Comparison of ENCODE assay signal across 19 mouse cellular contexts in the genomic region with DNA sequence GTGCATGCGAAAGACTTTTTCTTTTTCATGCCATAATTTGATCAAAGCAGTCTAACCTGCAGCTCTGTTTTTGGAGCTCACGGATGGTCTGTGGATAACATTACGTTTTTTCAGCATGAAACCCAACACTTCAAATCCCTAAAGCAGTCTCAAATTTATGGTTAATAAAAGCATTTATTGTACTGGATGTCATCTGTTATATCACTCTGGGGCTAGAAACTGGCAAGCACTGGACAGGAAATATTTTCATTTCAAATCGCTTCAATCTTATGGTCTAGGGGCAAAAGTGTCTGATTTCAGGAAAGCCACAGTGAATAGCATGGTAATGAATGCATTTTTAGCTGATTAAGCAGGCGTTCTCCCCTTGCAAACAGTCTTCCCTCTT. TPM values are rescaled to one million over a fixed set of nuclear protein-coding genes. Genes with fewer than 3 reads are reported as not detected.
A peak's percentile ranks its signal among the peaks of the same experiment; 100 is the strongest.
DNase-seq lines count a peak whose midpoint lies in the region; ATAC-seq and TF ChIP-seq lines count a peak whose summit lies in the region.
"Had no signal": no experiment of that assay in that cellular context is flagged by ENCODE, and none has a peak within 500 bp of the region (broad histone marks: within the 10 kb centered on the region; RNA-seq: fewer than 3 reads in every experiment).

No protein-coding gene starts in this region.

- H3K9me3 ChIP-seq in heart, embryonic 10.5 days: no peaks in the 10 kb centered on the region
- H3K9me3 ChIP-seq in forebrain, embryonic 12.5 days: no peaks in the 10 kb centered on the region
- no peaks in the 10 kb centered on the region for H3K9me3 ChIP-seq in limb, embryonic 10.5 days (replicated peaks)
- no peaks in the 10 kb centered on the region for H3K9me3 ChIP-seq in midbrain, postnatal 0 days (ENCODE audit: low read length)

- no peak for ATAC-seq in forebrain, embryonic 12.5 days (ENCODE audit: low FRiP score)
- ATAC-seq in midbrain, postnatal 0 days (ENCODE audit: low FRiP score): no peak

- WGBS in heart, embryonic 10.5 days: 71% methylated on average over 5 of the region's 5 CpGs
- 31% methylated on average over 5 of the region's 5 CpGs for WGBS in forebrain, embryonic 12.5 days
- 55% methylated on average over 5 of the region's 5 CpGs for WGBS in limb, embryonic 10.5 days
- WGBS in midbrain, postnatal 0 days: 34% methylated on average over 5 of the region's 5 CpGs

- peaks cover 43% of the 10 kb centered on the region for H3K4me1 ChIP-seq in heart, embryonic 10.5 days
- peaks cover 45% of the 10 kb centered on the region for H3K4me1 ChIP-seq in forebrain, embryonic 12.5 days
- H3K4me1 ChIP-seq in limb, embryonic 10.5 days: peaks cover 87% of the 10 kb centered on the region
- peaks cover 8% of the 10 kb centered on the region for H3K4me1 ChIP-seq in midbrain, postnatal 0 days (ENCODE audit: insufficient read depth, low read length)

- no peak for TF ChIP-seq CTCF in midbrain, postnatal 0 days (IDR thresholded peaks at IDR 0.05)

- DNase-seq in heart, embryonic 10.5 days (ENCODE audit: low spot score): no peak
- DNase-seq in heart, postnatal 4 days: no peak
- no peak for DNase-seq in limb, embryonic 10.5 days (ENCODE audit: low spot score)
- DNase-seq in midbrain, postnatal 0 days (ENCODE audit: low spot score): no peak
- DNase-seq in urinary bladder, adult 18-20 months (ENCODE audit: low spot score in 2 of 2): no peak
- no peak for DNase-seq in natural killer cell, adult 2 months (ENCODE audit: low spot score in 2 of 2)
- DNase-seq in cerebellum, adult 9-11 months: no peak
- DNase-seq: adrenal gland, adult 2 months; cerebellum, adult 11 months; gastrocnemius, postnatal 14 days; kidney, adult 9 months had no signal

- H3K27ac ChIP-seq in heart, embryonic 10.5 days: peak overlapping the region; percentile 42; the same call in 1 of the 2 replicates
- peak overlapping the region; percentile 87 for H3K27ac ChIP-seq in forebrain, embryonic 12.5 days
- H3K27ac ChIP-seq in limb, embryonic 10.5 days: peak overlapping the region; percentile 87
- peak overlapping the region; percentile 55; the same call in 1 of the 2 replicates for H3K27ac ChIP-seq in midbrain, postnatal 0 days (ENCODE audit: low read depth, low read length)
- H3K27ac ChIP-seq: liver, embryonic 14.5 days; macrophage had no signal

- H3K4me2 ChIP-seq in forebrain, embryonic 12.5 days: peak overlapping the region; percentile 30
- H3K4me2 ChIP-seq in midbrain, postnatal 0 days (ENCODE audit: low read depth, low read length, poor library complexity, severe bottlenecking): no peak overlapping the region

- no peaks in the 10 kb centered on the region for H3K27me3 ChIP-seq in heart, embryonic 10.5 days (ENCODE audit: insufficient read depth, poor library complexity, severe bottlenecking)
- H3K27me3 ChIP-seq in forebrain, embryonic 12.5 days: 0 out of 2 replicates have a peak, but pooled peaks cover 4% of the 10 kb centered on the region
- H3K27me3 ChIP-seq in limb, embryonic 10.5 days (ENCODE audit: low read depth, poor library complexity, severe bottlenecking): no peaks in the 10 kb centered on the region
- H3K27me3 ChIP-seq in midbrain, postnatal 0 days (ENCODE audit: insufficient read depth, low read length): no peaks in the 10 kb centered on the region; the same call in 1 of the 2 replicates

- H3K9ac ChIP-seq in forebrain, embryonic 12.5 days: no peak overlapping the region
- H3K9ac ChIP-seq in midbrain, postnatal 0 days (replicated peaks; ENCODE audit: low read length, poor library complexity, severe bottlenecking): no peak overlapping the region
- H3K9ac ChIP-seq: liver, embryonic 14.5 days had no signal

- no peaks in the 10 kb centered on the region for H3K36me3 ChIP-seq in heart, embryonic 10.5 days
- no peaks in the 10 kb centered on the region for H3K36me3 ChIP-seq in forebrain, embryonic 12.5 days (replicated peaks)
- H3K36me3 ChIP-seq in limb, embryonic 10.5 days: peaks cover 35% of the 10 kb centered on the region
- H3K36me3 ChIP-seq in midbrain, postnatal 0 days (ENCODE audit: insufficient read depth, low read length): peaks cover 7% of the 10 kb centered on the region; the same call in 1 of the 2 replicates

- no peak overlapping the region for H3K4me3 ChIP-seq in heart, embryonic 10.5 days
- H3K4me3 ChIP-seq in forebrain, embryonic 12.5 days (replicated peaks): no peak overlapping the region
- no peak overlapping the region for H3K4me3 ChIP-seq in limb, embryonic 10.5 days
- no peak overlapping the region for H3K4me3 ChIP-seq in midbrain, postnatal 0 days (ENCODE audit: low read depth, low read length)

RNA-seq across cellular contexts. Expression of a gene that starts 12.8 kb away (rescaled TPM):
- polyA plus RNA-seq in heart, embryonic 10.5 days (2016; fragmentation: Nextera tagmentation; extraction: Ambion mirVana): 2.6 and 3.0 TPM in 2 replicates
- total RNA-seq in heart, postnatal 4 days (2021): 1 to 10 TPM; 4.9 to 5.4 TPM
- 5.1 and 5.4 TPM in 2 replicates for polyA plus RNA-seq in forebrain, embryonic 12.5 days (2016; fragmentation: Nextera tagmentation; extraction: Ambion mirVana)
- polyA plus RNA-seq in limb, embryonic 10.5 days (2016; fragmentation: Nextera tagmentation; extraction: Ambion mirVana): 17.4 and 18.2 TPM in 2 replicates
- total RNA-seq in midbrain, postnatal 0 days (2014; rRNA removed): 9.1 TPM in 2 replicates
- polyA plus RNA-seq in midbrain, postnatal 0 days (2015; fragmentation: Nextera tagmentation; extraction: Ambion mirVana): 1.2 and 1.5 TPM in 2 replicates

RNA-seq across cellular contexts. Expression of a gene that starts 57.3 kb away (rescaled TPM):
- 1.5 and 1.9 TPM in 2 replicates for polyA plus RNA-seq in heart, embryonic 10.5 days (2016; fragmentation: Nextera tagmentation; extraction: Ambion mirVana)
- under 1 TPM in 1 of 2 experiments, not detected in 1; 0.23 TPM for total RNA-seq in heart, postnatal 4 days (2021)
- not detected in 2 replicates for polyA plus RNA-seq in forebrain, embryonic 12.5 days (2016; fragmentation: Nextera tagmentation; extraction: Ambion mirVana)
- 0.50 and 0.59 TPM in 2 replicates for polyA plus RNA-seq in limb, embryonic 10.5 days (2016; fragmentation: Nextera tagmentation; extraction: Ambion mirVana)
- 0.88 TPM in 1 of 2 replicates, not detected in the other for total RNA-seq in midbrain, postnatal 0 days (2014; rRNA removed)
- 0.16 and 0.40 TPM in 2 replicates for polyA plus RNA-seq in midbrain, postnatal 0 days (2015; fragmentation: Nextera tagmentation; extraction: Ambion mirVana)
- total RNA-seq: adrenal gland, adult 2 months; gastrocnemius, postnatal 14 days; left cerebral cortex, adult 18-20 months had no signal
- polyA plus RNA-seq: adrenal gland, adult 2 months; C2C12; heart, postnatal 0 days; small intestine, adult 2 months; testis, adult 2 months had no signal
